Mouse (Mus musculus) splenic B cell, adult 2 months (primary cell): ENCODE data around the gene R3hcc1l.

ENCODE experiments used
- DNase-seq: peaks from one replicate; pipeline ENCODE4 v3.0.0-alpha.2; 2011; ENCODE audit warnings: low read depth, low spot score
- H3K27me3 ChIP-seq: 2 replicates; pipeline ENCODE4 v1.6.1; 2012; ENCODE audit warnings: mild to moderate bottlenecking, low read length, moderate library complexity, mixed read lengths; ENCODE audit not compliant: control insufficient read depth, poor library complexity, insufficient read depth, severe bottlenecking
- H3K36me3 ChIP-seq: 2 replicates; pipeline ENCODE4 v1.6.1; 2012; ENCODE audit warnings: mild to moderate bottlenecking, low read length, moderate library complexity, mixed read lengths; ENCODE audit not compliant: control insufficient read depth, poor library complexity, insufficient read depth, severe bottlenecking

Gene R3hcc1l

DNA sequence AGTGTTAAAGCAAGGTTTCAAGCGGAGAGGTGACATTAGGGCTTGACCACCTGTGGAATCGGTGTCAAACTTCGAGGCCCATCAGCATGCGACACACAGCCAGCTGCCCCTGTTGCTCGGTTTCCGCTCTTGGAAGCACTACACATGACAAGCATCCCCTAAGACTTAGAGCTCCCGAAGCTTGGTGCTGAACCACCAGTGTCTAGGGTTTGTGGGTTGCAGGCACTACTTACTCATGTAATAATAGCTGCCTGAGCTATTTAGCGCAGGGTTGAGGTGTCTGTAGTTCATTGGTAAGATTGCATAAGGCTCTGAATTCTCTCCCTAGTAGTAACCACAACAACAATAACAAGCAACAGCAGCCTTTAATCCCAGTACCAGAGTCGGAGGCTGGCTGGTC lies 1.2 kb downstream of the R3hcc1l start:
- H3K27me3 ChIP-seq = no peaks in the 10 kb centered on the region
- H3K36me3 ChIP-seq = no peaks in the 10 kb centered on the region
- peak; percentile 5 for DNase-seq

DNA sequence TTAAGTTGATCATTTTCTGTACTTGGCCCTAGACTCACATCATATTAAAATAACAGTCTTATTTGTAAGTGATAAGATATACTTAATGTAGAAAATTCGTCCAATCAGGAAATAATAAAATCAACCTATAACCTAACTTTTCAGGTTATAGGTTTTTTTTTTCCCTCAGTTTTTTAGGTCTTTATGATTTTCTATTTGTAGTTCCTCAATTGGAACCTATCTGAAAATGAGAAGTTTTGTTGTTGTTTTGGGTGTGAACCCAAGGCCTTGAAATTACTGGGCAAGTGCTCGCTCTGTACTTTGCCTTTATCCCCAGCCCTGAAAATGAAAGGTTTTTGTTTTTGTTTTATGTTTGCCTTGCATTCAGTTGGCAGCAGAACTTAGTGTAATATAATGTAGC lies 6.1 kb downstream of the R3hcc1l start:
- no peak for DNase-seq
- Histone ChIP-seq H3K27me3 (no peaks in the 10 kb centered on the region), H3K36me3 (no peaks in the 10 kb centered on the region)

- Histone ChIP-seq H3K27me3 (no peaks in the 10 kb centered on the region), H3K36me3 (no peaks in the 10 kb centered on the region)
- no peak for DNase-seq
Observed at GRCm38 (mm10) chr19:42529992-42530437, 11.5 kb downstream of the R3hcc1l start.

DNA sequence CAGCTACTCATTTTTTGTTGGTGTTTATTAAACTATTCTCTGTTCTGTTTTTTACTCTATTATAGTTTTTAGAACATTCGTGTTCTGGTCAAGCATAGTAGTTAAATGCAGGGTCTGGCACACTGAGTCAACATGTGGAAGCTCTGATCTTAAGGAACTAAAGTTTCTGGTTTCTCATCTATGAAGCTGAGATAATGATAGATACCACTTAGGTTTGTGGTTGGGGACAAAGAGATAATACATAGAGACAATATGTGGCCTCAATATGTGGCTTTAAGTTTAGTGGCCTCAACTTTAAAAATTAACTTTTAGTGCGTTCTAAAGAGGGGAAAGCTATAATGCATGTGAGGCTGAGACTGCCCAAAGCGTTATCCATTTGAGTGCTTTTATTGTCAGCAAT lies 15.9 kb downstream of the R3hcc1l start:
- no peak for DNase-seq
- Histone ChIP-seq H3K27me3 (no peaks in the 10 kb centered on the region), H3K36me3 (no peaks in the 10 kb centered on the region)

- H3K36me3 ChIP-seq = no peaks in the 10 kb centered on the region
- DNase-seq = peak; percentile 11
- H3K27me3 ChIP-seq = no peaks in the 10 kb centered on the region
Observed at GRCm38 (mm10) chr19:42537600-42537999, 19.0 kb downstream of the R3hcc1l start.

DNA sequence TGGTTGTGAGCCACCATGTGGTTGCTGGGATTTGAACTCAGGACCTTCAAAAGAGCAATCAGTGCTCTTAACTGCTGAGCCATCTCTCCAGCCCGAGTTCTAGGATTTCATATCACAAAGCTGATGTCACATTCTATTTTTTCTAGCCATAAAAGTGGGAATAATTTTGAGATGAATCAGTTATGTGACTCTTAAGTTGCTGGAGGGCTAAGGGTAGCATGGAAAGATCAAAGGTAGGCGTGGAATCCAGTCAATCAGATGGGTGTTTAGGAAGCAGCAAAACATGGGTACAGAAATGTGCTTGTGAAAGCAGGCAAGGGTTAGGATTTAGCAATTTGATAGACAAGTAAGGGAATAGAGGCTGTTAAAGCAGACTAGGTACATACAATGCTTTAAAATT lies 20.4 kb downstream of the R3hcc1l start:
- no peak for DNase-seq
- Histone ChIP-seq H3K36me3 (no peaks in the 10 kb centered on the region), H3K27me3 (no peaks in the 10 kb centered on the region)

DNA sequence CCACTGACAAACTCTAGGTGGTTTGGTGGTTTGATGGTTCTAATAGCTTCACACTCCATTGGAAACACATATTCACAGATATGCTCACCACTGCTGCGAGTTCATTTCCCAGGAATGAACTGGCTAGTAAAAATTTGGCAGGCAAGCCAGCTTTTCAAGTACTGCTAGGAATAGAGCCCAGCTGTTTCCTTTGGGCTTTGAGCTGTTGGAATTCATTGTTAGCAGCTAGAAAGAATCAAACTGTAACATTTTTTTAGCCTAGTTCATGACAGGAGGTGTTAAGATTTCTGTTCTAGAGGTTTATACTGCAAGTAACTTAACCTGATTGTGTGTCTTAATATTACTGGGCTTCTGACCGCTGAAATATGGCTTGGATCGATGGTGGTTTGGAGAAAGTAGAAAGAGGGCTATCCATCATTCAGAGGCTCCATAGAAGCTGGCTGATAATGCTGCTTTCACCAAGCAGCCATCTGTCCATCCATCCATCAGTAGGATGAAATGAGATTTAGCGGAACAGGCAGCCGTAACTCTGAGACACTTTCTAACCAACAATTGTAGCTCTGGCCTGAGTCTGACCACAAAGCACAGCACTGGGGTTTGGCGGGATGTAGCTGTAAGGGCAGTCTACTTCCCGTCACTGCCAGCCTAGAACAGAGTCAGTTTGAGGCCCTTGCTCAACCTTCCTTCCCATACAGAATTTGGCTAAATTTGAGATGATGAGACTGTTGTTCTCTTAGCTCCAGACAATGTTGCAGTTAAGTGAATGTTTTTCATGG lies 21.0 kb downstream of the R3hcc1l start:
- no peak for DNase-seq
- Histone ChIP-seq H3K36me3 (no peaks in the 10 kb centered on the region), H3K27me3 (no peaks in the 10 kb centered on the region)

- H3K27me3 ChIP-seq = no peaks in the 10 kb centered on the region
- DNase-seq = no peak
- H3K36me3 ChIP-seq = no peaks in the 10 kb centered on the region
Observed at GRCm38 (mm10) chr19:42540649-42541048, 22.1 kb downstream of the R3hcc1l start.

DNA sequence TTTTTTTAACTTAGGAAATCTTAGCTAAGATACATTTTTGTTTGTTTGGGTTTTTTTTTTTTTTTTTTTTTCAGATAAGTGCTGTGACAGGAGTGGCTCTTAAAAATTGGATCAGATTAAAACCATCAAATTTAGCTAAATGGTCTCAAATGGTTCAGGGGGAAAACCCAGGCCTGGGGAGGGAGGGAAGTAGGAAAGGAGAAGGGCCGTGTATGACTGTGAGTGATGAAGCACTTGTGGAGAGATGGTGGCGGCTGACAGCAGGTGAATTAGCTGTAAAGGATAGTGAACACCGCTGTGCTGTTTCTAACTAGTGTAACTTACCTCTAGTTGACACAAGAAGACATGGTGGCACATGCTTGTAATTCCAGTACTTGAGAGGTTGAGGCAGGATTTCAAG lies 40.1 kb downstream of the R3hcc1l start:
- H3K27me3 ChIP-seq = no peaks in the 10 kb centered on the region; the same call in 1 of the 2 replicates
- DNase-seq = peak; percentile 6
- H3K36me3 ChIP-seq = no peaks in the 10 kb centered on the region; the same call in 1 of the 2 replicates

GRCm38 (mm10) chr19:42561991-42562390 lies 43.4 kb downstream of the R3hcc1l start:
- H3K36me3 ChIP-seq = no peaks in the 10 kb centered on the region; the same call in 1 of the 2 replicates
- no peaks in the 10 kb centered on the region; the same call in 1 of the 2 replicates for H3K27me3 ChIP-seq
- DNase-seq = no peak

GRCm38 (mm10) chr19:42562981-42563380 lies 44.4 kb downstream of the R3hcc1l start:
- no peaks in the 10 kb centered on the region; the same call in 1 of the 2 replicates for H3K36me3 ChIP-seq
- no peak for DNase-seq
- no peaks in the 10 kb centered on the region; the same call in 1 of the 2 replicates for H3K27me3 ChIP-seq

- no peak for DNase-seq
Observed at GRCm38 (mm10) chr19:42563726-42564270, 45.2 kb downstream of the R3hcc1l start.

GRCm38 (mm10) chr19:42566283-42567019 lies 47.9 kb downstream of the R3hcc1l start:
- no peaks in the 10 kb centered on the region for H3K27me3 ChIP-seq

More at GRCm38 (mm10) chr19:42563726-42564270, 45.2 kb downstream of the R3hcc1l start:
- H3K36me3 ChIP-seq = no peaks in the 10 kb centered on the region; the same call in 1 of the 2 replicates
- H3K27me3 ChIP-seq = no peaks in the 10 kb centered on the region; the same call in 1 of the 2 replicates

DNA sequence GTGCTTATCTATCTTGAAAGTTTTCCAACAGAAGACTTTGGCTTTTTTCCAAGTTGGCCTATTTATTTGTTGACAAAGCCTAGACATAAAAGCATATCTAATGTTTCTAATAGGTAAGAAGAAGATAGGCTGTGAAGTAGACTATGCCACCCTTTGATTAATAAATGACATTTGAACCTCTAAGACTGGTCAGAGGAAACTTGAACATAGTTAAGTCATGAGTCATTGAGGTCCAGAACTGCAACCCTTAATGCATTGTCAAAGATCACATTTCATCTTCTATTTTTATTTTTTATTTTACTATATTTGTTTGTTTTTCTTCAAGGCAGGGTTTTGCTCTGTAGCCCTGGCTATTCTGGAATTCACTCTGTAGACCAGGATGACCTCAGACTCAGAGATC lies 48.5 kb downstream of the R3hcc1l start:
- H3K36me3 ChIP-seq = no peaks in the 10 kb centered on the region; the same call in 1 of the 2 replicates
- no peaks in the 10 kb centered on the region for H3K27me3 ChIP-seq
- no peak for DNase-seq

More at GRCm38 (mm10) chr19:42566283-42567019, 47.9 kb downstream of the R3hcc1l start:
- no peak for DNase-seq
- no peaks in the 10 kb centered on the region; the same call in 1 of the 2 replicates for H3K36me3 ChIP-seq

DNA sequence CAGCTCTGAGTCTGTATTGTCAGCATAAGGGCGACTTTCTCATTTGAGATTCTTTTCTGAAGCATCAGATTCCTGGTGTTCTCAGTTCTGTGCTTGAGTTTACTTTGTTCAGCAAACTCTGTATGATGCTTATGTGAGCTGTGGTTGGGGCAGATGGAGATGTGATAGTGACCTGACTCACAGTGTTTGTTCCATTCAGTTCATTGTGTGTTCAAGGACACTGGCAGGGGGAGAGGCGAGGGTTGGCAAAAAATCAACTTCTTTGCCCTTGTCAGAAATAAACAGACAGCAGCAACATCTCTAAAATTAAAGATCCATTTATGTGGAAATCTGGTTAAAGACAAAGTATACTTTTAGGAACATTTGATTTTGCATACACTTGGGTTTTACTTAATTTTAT lies 50.5 kb downstream of the R3hcc1l start:
- Histone ChIP-seq H3K36me3 (no peaks in the 10 kb centered on the region; the same call in 1 of the 2 replicates), H3K27me3 (no peaks in the 10 kb centered on the region)
- DNase-seq = no peak
